Mouse (Mus musculus): ENCODE measurements around the gene Cldn13. TPM values are rescaled to one million over a fixed set of nuclear protein-coding genes. Genes with fewer than 3 reads are reported as not detected.

Cldn13 gene
- polyA plus RNA-seq, 1 experiment from 2014 or later, result 17.1 TPM

GRCm38 (mm10) chr5:134913753-134914152 is 1.6 kb downstream of the Cldn13 start:
- Histone ChIP-seq H3K9me3 (replicated peaks; ENCODE audit: control insufficient read depth, low read length) (no peaks in the 10 kb centered on the region; the same call in 1 of the 2 replicates), H3K4me2 (peak overlapping the region; percentile 32; the same call in 1 of the 2 replicates), H3K27ac (ENCODE audit: low read depth, low read length) (peak overlapping the region; percentile 83), H3K4me1 (ENCODE audit: control insufficient read depth, insufficient read depth, low read length) (no peaks in the 10 kb centered on the region), H3K4me3 (ENCODE audit: low read depth, low read length) (peak overlapping the region; percentile 30), H3K36me3 (ENCODE audit: control insufficient read depth, insufficient read depth, low read length) (no peaks in the 10 kb centered on the region), H3K9ac (ENCODE audit: low read depth, low read length) (peak overlapping the region; percentile 58; the same call in 1 of the 2 replicates), H3K27me3 (ENCODE audit: control insufficient read depth, insufficient read depth, low read length) (no peaks in the 10 kb centered on the region)
- peak; percentile 80 for ATAC-seq (replicated peaks; ENCODE audit: insufficient number of reproducible peaks, low FRiP score, low TSS enrichment)
- 46% methylated on average over 4 of the region's 4 CpGs for WGBS (ENCODE audit: insufficient replicate concordance)

GRCm38 (mm10) chr5:134913352-134913751 is 2.0 kb downstream of the Cldn13 start:
- peak overlapping the region; percentile 83 for H3K27ac ChIP-seq (ENCODE audit: low read depth, low read length)
- H3K27me3 ChIP-seq (ENCODE audit: control insufficient read depth, insufficient read depth, low read length), result no peaks in the 10 kb centered on the region
- no peaks in the 10 kb centered on the region for H3K36me3 ChIP-seq (ENCODE audit: control insufficient read depth, insufficient read depth, low read length)
- no peak for ATAC-seq (replicated peaks; ENCODE audit: insufficient number of reproducible peaks, low FRiP score, low TSS enrichment)
- 75% methylated on average over 3 of the region's 3 CpGs for WGBS (ENCODE audit: insufficient replicate concordance)
- no peaks in the 10 kb centered on the region; the same call in 1 of the 2 replicates for H3K9me3 ChIP-seq (replicated peaks; ENCODE audit: control insufficient read depth, low read length)
- H3K4me2 ChIP-seq, result peak overlapping the region; percentile 32
- peak overlapping the region; percentile 30; the same call in 1 of the 2 replicates for H3K4me3 ChIP-seq (ENCODE audit: low read depth, low read length)
- no peaks in the 10 kb centered on the region for H3K4me1 ChIP-seq (ENCODE audit: control insufficient read depth, insufficient read depth, low read length)
- peak overlapping the region; percentile 58; the same call in 1 of the 2 replicates for H3K9ac ChIP-seq (ENCODE audit: low read depth, low read length)

GRCm38 (mm10) chr5:134911901-134912300 is 3.4 kb downstream of the Cldn13 start:
- Histone ChIP-seq H3K4me1 (ENCODE audit: control insufficient read depth, insufficient read depth, low read length) (no peaks in the 10 kb centered on the region), H3K27ac (ENCODE audit: low read depth, low read length) (no peak overlapping the region), H3K36me3 (ENCODE audit: control insufficient read depth, insufficient read depth, low read length) (no peaks in the 10 kb centered on the region), H3K9ac (ENCODE audit: low read depth, low read length) (no peak overlapping the region), H3K9me3 (replicated peaks; ENCODE audit: control insufficient read depth, low read length) (no peaks in the 10 kb centered on the region), H3K27me3 (ENCODE audit: control insufficient read depth, insufficient read depth, low read length) (no peaks in the 10 kb centered on the region), H3K4me2 (no peak overlapping the region), H3K4me3 (ENCODE audit: low read depth, low read length) (no peak overlapping the region)
- no peak for ATAC-seq (replicated peaks; ENCODE audit: insufficient number of reproducible peaks, low FRiP score, low TSS enrichment)
- WGBS (ENCODE audit: insufficient replicate concordance), result 96% methylated on average over 2 of the region's 2 CpGs

GRCm38 (mm10) chr5:134907135-134907534 is 8.2 kb downstream of the Cldn13 start:
- no peak overlapping the region for H3K27ac ChIP-seq (ENCODE audit: low read depth, low read length)
- H3K4me2 ChIP-seq, result no peak overlapping the region
- WGBS (ENCODE audit: insufficient replicate concordance), result 2% methylated on average over 13 of the region's 13 CpGs
- H3K36me3 ChIP-seq (ENCODE audit: control insufficient read depth, insufficient read depth, low read length), result no peaks in the 10 kb centered on the region
- no peaks in the 10 kb centered on the region for H3K4me1 ChIP-seq (ENCODE audit: control insufficient read depth, insufficient read depth, low read length)
- no peak overlapping the region for H3K4me3 ChIP-seq (ENCODE audit: low read depth, low read length)
- 0 out of 2 replicates have a peak, but pooled peaks cover 3% of the 10 kb centered on the region for H3K27me3 ChIP-seq (ENCODE audit: control insufficient read depth, insufficient read depth, low read length)
- no peaks in the 10 kb centered on the region for H3K9me3 ChIP-seq (replicated peaks; ENCODE audit: control insufficient read depth, low read length)
- no peak overlapping the region for H3K9ac ChIP-seq (ENCODE audit: low read depth, low read length)
- 0 out of 2 replicates have a peak, but pooled peaks have one; percentile 35 for ATAC-seq (replicated peaks; ENCODE audit: insufficient number of reproducible peaks, low FRiP score, low TSS enrichment)

- Histone ChIP-seq H3K27me3 (ENCODE audit: control insufficient read depth, insufficient read depth, low read length) (0 out of 2 replicates have a peak, but pooled peaks cover 3% of the 10 kb centered on the region), H3K27ac (ENCODE audit: low read depth, low read length) (no peak within 1 kb of the TSS), H3K4me3 (ENCODE audit: low read depth, low read length) (no peak within 1 kb of the TSS), H3K4me2 (no peak within 1 kb of the TSS), H3K4me1 (ENCODE audit: control insufficient read depth, insufficient read depth, low read length) (no peaks in the 10 kb centered on the region), H3K36me3 (ENCODE audit: control insufficient read depth, insufficient read depth, low read length) (no peaks in the 10 kb centered on the region), H3K9ac (ENCODE audit: low read depth, low read length) (no peak within 1 kb of the TSS), H3K9me3 (replicated peaks; ENCODE audit: control insufficient read depth, low read length) (no peaks in the 10 kb centered on the region)
- no peak for ATAC-seq (replicated peaks; ENCODE audit: insufficient number of reproducible peaks, low FRiP score, low TSS enrichment)
- WGBS (ENCODE audit: insufficient replicate concordance), result 79% methylated on average over 6 of the region's 6 CpGs
These were observed 8.7 kb downstream of the Cldn13 start, which contains the start of gene Tmem270 for GRCm38 (mm10) chr5:134906633-134907032. TSS of gene Tmem270 (minus strand) at chr5:134906733.

- H3K36me3 ChIP-seq (ENCODE audit: control insufficient read depth, insufficient read depth, low read length), result no peaks in the 10 kb centered on the region
- H3K4me3 ChIP-seq (ENCODE audit: low read depth, low read length), result no peak overlapping the region
- 0 out of 2 replicates have a peak, but pooled peaks cover under 1% of the 10 kb centered on the region for H3K27me3 ChIP-seq (ENCODE audit: control insufficient read depth, insufficient read depth, low read length)
- H3K9me3 ChIP-seq (replicated peaks; ENCODE audit: control insufficient read depth, low read length), result no peaks in the 10 kb centered on the region
- no peak overlapping the region for H3K9ac ChIP-seq (ENCODE audit: low read depth, low read length)
- WGBS (ENCODE audit: insufficient replicate concordance), result 73% methylated on average over 8 of the region's 8 CpGs
- H3K4me2 ChIP-seq, result no peak overlapping the region
- no peaks in the 10 kb centered on the region for H3K4me1 ChIP-seq (ENCODE audit: control insufficient read depth, insufficient read depth, low read length)
- no peak overlapping the region for H3K27ac ChIP-seq (ENCODE audit: low read depth, low read length)
- ATAC-seq (replicated peaks; ENCODE audit: insufficient number of reproducible peaks, low FRiP score, low TSS enrichment), result no peak
These were observed 13.7 kb downstream of the Cldn13 start for GRCm38 (mm10) chr5:134901644-134902027.

GRCm38 (mm10) chr5:134901012-134901643 is 14.2 kb downstream of the Cldn13 start:
- no peak overlapping the region for H3K4me3 ChIP-seq (ENCODE audit: low read depth, low read length)
- 39% methylated on average over 12 of the region's 12 CpGs for WGBS (ENCODE audit: insufficient replicate concordance)
- ATAC-seq (replicated peaks; ENCODE audit: insufficient number of reproducible peaks, low FRiP score, low TSS enrichment), result 0 out of 2 replicates have a peak, but pooled peaks have one; percentile 12
- H3K9ac ChIP-seq (ENCODE audit: low read depth, low read length), result no peak overlapping the region
- H3K4me1 ChIP-seq (ENCODE audit: control insufficient read depth, insufficient read depth, low read length), result no peaks in the 10 kb centered on the region
- no peak overlapping the region for H3K4me2 ChIP-seq
- H3K9me3 ChIP-seq (replicated peaks; ENCODE audit: control insufficient read depth, low read length), result no peaks in the 10 kb centered on the region
- H3K27ac ChIP-seq (ENCODE audit: low read depth, low read length), result no peak overlapping the region
- no peaks in the 10 kb centered on the region for H3K27me3 ChIP-seq (ENCODE audit: control insufficient read depth, insufficient read depth, low read length)
- no peaks in the 10 kb centered on the region for H3K36me3 ChIP-seq (ENCODE audit: control insufficient read depth, insufficient read depth, low read length)

- H3K4me2 ChIP-seq, result no peak overlapping the region
- no peak overlapping the region for H3K4me3 ChIP-seq (ENCODE audit: low read depth, low read length)
- no peaks in the 10 kb centered on the region for H3K9me3 ChIP-seq (replicated peaks; ENCODE audit: control insufficient read depth, low read length)
- H3K4me1 ChIP-seq (ENCODE audit: control insufficient read depth, insufficient read depth, low read length), result no peaks in the 10 kb centered on the region
- H3K36me3 ChIP-seq (ENCODE audit: control insufficient read depth, insufficient read depth, low read length), result no peaks in the 10 kb centered on the region
- no peak for ATAC-seq (replicated peaks; ENCODE audit: insufficient number of reproducible peaks, low FRiP score, low TSS enrichment)
- no peaks in the 10 kb centered on the region for H3K27me3 ChIP-seq (ENCODE audit: control insufficient read depth, insufficient read depth, low read length)
- no peak overlapping the region for H3K27ac ChIP-seq (ENCODE audit: low read depth, low read length)
- 73% methylated on average over 17 of the region's 17 CpGs for WGBS (ENCODE audit: insufficient replicate concordance)
- no peak overlapping the region for H3K9ac ChIP-seq (ENCODE audit: low read depth, low read length)
These were observed 17.7 kb downstream of the Cldn13 start for GRCm38 (mm10) chr5:134897596-134897995.

GRCm38 (mm10) chr5:134896965-134897364 is 18.4 kb downstream of the Cldn13 start:
- H3K9ac ChIP-seq (ENCODE audit: low read depth, low read length), result no peak overlapping the region
- no peaks in the 10 kb centered on the region for H3K36me3 ChIP-seq (ENCODE audit: control insufficient read depth, insufficient read depth, low read length)
- H3K4me2 ChIP-seq, result no peak overlapping the region
- WGBS (ENCODE audit: insufficient replicate concordance), result 68% methylated on average over 8 of the region's 8 CpGs
- ATAC-seq (replicated peaks; ENCODE audit: insufficient number of reproducible peaks, low FRiP score, low TSS enrichment), result no peak
- no peaks in the 10 kb centered on the region for H3K4me1 ChIP-seq (ENCODE audit: control insufficient read depth, insufficient read depth, low read length)
- no peaks in the 10 kb centered on the region for H3K27me3 ChIP-seq (ENCODE audit: control insufficient read depth, insufficient read depth, low read length)
- H3K27ac ChIP-seq (ENCODE audit: low read depth, low read length), result no peak overlapping the region
- no peaks in the 10 kb centered on the region for H3K9me3 ChIP-seq (replicated peaks; ENCODE audit: control insufficient read depth, low read length)
- H3K4me3 ChIP-seq (ENCODE audit: low read depth, low read length), result no peak overlapping the region

Measured in heart, embryonic 11.5 days (tissue).